Mouse (Mus musculus): ENCODE data around the gene Zyg11a. TPM values are rescaled to one million over a fixed set of nuclear protein-coding genes. Genes with fewer than 3 reads are reported as not detected.
"Not testable (repeated sequence)": the region's sequence is repeated elsewhere in the genome, so short reads cannot be mapped to it uniquely, and the experiment has no call there.

The Zyg11a gene
- total RNA-seq, 2 experiments from 2014 or later = 0.87 to 1.2 TPM

DNA sequence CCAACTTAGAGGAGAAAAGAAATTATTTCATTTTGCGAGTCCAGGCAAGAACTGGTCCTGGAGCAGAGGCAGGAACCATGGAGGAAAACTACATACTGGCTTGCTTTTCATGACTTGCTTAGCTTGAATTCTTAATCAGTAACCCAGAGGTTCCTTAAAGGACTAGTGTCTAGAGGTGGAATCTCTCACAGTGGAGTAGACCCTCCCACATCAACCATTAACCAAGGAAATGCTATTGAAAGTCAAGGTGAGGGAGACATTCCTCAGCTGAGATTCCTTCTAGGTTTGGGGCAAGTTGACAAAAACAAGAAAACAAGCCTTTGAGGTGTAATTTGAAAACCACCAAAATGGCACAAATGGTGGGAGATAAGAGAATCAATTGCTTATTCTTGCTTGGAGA, 73.0 kb downstream of the Zyg11a start, which contains the start of gene Scp2:
Scp2 (minus strand) TSS at position 119 of the 400 bp plus-strand sequence.
- DNase-seq (ENCODE audit: low spot score) = no peak

DNA sequence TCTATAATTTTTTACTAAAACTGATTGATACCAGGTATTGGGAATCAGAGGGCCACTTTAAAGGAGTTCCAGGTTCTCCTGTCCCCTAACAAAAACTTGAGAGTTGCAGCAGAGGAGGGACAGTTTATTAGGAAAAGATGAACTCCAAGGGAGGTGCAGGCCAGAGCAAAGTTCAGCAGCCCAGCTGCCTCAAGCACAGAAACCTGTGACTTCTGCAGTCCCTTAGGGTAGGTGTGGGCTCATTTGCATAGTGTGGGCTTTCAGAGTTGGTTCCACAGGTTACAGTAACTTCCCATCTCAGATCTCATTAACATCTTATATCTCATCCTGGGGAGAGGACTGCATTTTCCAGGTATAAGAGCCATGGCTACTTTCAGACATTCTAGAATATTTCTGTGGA, 74.1 kb downstream of the Zyg11a start:
- no peak for DNase-seq (ENCODE audit: low spot score)

DNA sequence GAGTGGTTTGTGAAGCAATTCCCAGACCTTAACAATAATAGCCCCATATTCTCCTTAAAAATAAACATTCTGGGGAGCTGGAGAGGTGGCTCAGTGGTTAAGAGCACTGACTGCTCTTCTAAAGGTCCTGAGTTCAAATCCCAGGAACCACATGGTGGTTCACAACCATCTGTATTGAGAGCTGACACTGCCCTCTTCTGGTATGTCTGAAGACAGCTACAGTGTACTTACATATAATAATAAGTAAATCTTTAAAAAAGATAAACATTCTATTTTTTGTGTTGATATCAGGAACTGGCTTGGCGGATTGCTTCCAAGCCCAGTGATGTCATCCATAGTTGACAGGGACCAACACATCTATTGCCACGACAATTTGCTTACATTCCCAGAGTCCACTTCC, 74.7 kb downstream of the Zyg11a start:
- DNase-seq (ENCODE audit: low spot score) = not testable (repeated sequence)

DNA sequence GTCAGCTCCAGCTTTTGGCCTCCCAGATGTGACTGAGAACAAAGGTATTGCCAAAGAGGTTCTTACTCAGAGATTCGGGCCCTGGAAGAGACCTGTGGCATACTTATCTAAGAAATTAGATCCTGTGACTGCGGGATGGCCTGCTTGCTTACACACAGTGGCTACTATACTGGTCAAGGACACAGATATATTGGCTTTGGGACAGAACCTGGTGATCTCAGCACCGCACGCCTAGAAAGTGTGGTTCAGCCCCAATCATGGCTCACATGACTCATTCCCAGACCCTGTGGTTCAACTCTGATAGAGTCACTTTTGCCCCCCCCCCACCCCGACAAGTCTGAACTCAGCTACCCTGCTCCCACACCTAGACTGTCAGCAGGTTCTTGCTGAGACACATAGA, 80.9 kb downstream of the Zyg11a start:
- DNase-seq (ENCODE audit: low spot score) = no peak

Other genes starting within 250 kb of the Zyg11a start
- gene Slc1a7, start 249.7 kb downstream of the Zyg11a start, total RNA-seq (2021) = under 1 TPM in 1 of 2 experiments, not detected in 1; 0.14 TPM
- 1 to 10 TPM; 8.0 to 9.5 TPM for gene Podn, start 121.6 kb downstream of the Zyg11a start, total RNA-seq (2021)
- 100 to 1,000 TPM; 142 to 147 TPM for gene Scp2, start 73.0 kb downstream of the Zyg11a start, total RNA-seq (2021)
- 1 to 10 TPM; 7.4 to 9.1 TPM for gene Echdc2, start 52.6 kb downstream of the Zyg11a start, total RNA-seq (2021)
- 10 to 100 TPM; 59.6 to 65.3 TPM for gene Zyg11b, start 83.0 kb upstream of the Zyg11a start, total RNA-seq (2021)
- 10 to 100 TPM; 29.9 to 35.5 TPM for gene Coa7, start 110.1 kb upstream of the Zyg11a start, total RNA-seq (2021)
- gene Shisal2a, start 165.3 kb upstream of the Zyg11a start, total RNA-seq (2021) = not detected
- 1 to 10 TPM; 4.3 to 6.9 TPM for gene Gpx7, start 188.9 kb upstream of the Zyg11a start, total RNA-seq (2021)
- gene Tut4, start 241.4 kb upstream of the Zyg11a start, total RNA-seq (2021) = 10 to 100 TPM; 16.8 to 22.6 TPM

Data from gastrocnemius, adult 18-20 months (tissue).